Mouse (Mus musculus) G1E (cell line): ENCODE data around the gene Necab2.

Source experiments
- CTCF ChIP-seq: IDR thresholded peaks from 2 replicates; pipeline ENCODE4 v1.5.1; 2012; ENCODE audit warnings: low read depth, low read length, inconsistent platforms, mixed read lengths
- GATA1 ChIP-seq: IDR thresholded peaks from 2 replicates; pipeline ENCODE4 v1.6.1; 2012; ENCODE audit warnings: borderline replicate concordance, low read length, inconsistent platforms, mixed read lengths

- TF ChIP-seq GATA1, result no peak
- TF ChIP-seq CTCF, result no peak
Observed at GRCm38 (mm10) chr8:119428766-119429327, 17.7 kb upstream of the Necab2 start.
